Mouse (Mus musculus): Measurements from ENCODE around the gene Cnrip1. TPM values are rescaled to one million over a fixed set of nuclear protein-coding genes. Genes with fewer than 3 reads are reported as not detected.
A peak's percentile ranks its signal among the peaks of the same experiment; 100 is the strongest.
"Not testable (repeated sequence)": the region's sequence is repeated elsewhere in the genome, so short reads cannot be mapped to it uniquely, and the experiment has no call there.

The Cnrip1 gene
- total and polyA plus RNA-seq, 3 experiments: 3.3 to 6.4 (median 3.5) TPM

DNA sequence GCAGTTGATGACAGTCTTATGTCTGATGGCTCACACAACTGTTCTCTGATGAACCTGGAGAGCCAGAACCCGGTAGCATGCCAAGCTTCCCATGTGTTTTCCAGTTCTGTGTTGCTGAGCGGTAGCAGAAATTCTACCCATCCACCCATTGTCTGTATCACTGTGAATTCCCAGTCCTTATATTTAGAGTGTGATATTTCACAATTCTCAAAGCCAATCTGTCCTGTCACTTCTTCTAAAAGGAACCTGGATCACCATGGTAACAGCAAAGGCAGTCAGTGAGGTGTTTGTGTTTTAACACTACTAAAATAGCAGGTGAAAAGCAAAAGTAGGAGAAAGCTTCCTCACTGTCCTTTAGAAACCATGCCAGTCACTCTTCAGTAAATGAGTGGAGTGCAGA, 5.6 kb upstream of the Cnrip1 start:
- no peaks in the 10 kb centered on the region for H3K36me3 ChIP-seq (ENCODE audit: control insufficient read depth, insufficient read depth, low read length)
- 83% methylated on average over 2 of the region's 2 CpGs for WGBS
- intact Hi-C loops (cut with DNase I): no loop called here
- no peak for DNase-seq
- no peak overlapping the region for H3K9ac ChIP-seq (ENCODE audit: low read depth, low read length)
- H3K4me3 ChIP-seq: no peak overlapping the region
- no peak for TF ChIP-seq CTCF (IDR thresholded peaks at IDR 0.05)
- TF ChIP-seq POLR2A (IDR thresholded peaks at IDR 0.05; ENCODE audit: insufficient read depth, low read depth, low read length): no peak
- TF ChIP-seq EP300 (IDR thresholded peaks at IDR 0.05; ENCODE audit: insufficient read depth, low read depth, low read length): no peak
- no peaks in the 10 kb centered on the region for H3K27me3 ChIP-seq (ENCODE audit: control insufficient read depth, insufficient read depth, low read length)
- H3K79me2 ChIP-seq (replicated peaks; ENCODE audit: control insufficient read depth, insufficient read depth, low read length): no peaks in the 10 kb centered on the region
- H3K27ac ChIP-seq: no peak overlapping the region
- no peaks in the 10 kb centered on the region for H3K4me1 ChIP-seq (ENCODE audit: control insufficient read depth, insufficient read depth, low read length)

DNA sequence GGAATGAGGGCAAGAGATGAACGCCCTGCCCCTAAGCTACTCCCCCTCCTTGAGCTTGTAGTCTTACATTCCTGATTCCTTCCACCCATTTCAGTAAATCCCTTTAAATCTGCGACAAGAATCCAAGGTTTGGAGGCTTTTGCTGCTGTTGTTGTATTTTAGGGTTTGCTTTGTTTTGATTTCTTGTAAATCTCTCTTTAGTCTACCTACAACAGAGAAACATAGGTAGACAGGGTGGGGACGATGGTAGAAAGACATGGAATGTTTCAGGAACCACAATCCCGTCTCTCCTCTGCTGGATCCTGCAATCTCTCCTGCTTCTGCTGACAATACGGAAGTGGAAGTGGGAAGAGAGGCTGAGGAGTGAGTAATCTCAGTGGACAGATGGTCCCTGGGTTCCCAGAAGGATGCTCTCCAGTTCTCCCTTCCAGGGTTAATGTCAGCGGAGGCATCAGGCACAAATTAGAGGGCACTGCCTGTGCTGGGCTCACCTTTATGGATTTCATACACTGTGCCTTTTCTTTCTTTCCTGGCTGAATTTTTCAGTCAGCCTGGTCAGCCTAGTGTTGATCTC, 1.2 kb downstream of the Cnrip1 start:
- peak overlapping the region; percentile 84 for H3K27ac ChIP-seq
- no peak for TF ChIP-seq POLR2A (IDR thresholded peaks at IDR 0.05; ENCODE audit: insufficient read depth, low read depth, low read length)
- TF ChIP-seq CTCF (IDR thresholded peaks at IDR 0.05): no peak
- TF ChIP-seq EP300 (IDR thresholded peaks at IDR 0.05; ENCODE audit: insufficient read depth, low read depth, low read length): no peak

DNA sequence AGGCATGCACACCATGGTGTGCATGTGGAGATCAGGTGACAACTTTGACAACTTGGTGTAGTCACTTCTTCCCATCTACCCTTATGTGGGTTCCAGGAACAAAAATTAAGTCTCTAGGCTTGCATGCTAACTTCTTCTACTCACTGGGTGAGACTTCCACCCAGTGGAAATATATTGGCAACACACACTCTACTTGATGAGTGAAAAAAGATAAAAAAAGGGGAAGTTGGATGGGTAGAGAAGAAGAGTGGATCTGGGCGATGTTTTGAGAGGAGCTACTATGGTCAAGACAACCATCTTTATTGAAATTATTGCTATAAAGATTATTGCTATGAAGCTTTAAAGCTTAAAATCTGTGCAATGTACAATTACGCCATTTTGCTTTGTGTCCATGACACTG, 18.0 kb downstream of the Cnrip1 start:
- H3K79me2 ChIP-seq (replicated peaks; ENCODE audit: control insufficient read depth, insufficient read depth, low read length); H3K9ac ChIP-seq (ENCODE audit: low read depth, low read length); H3K36me3 ChIP-seq (ENCODE audit: control insufficient read depth, insufficient read depth, low read length); H3K27me3 ChIP-seq (ENCODE audit: control insufficient read depth, insufficient read depth, low read length); H3K27ac ChIP-seq; intact Hi-C loops (cut with DNase I); H3K4me3 ChIP-seq; H3K4me1 ChIP-seq (ENCODE audit: control insufficient read depth, insufficient read depth, low read length); DNase-seq: not testable (repeated sequence)
- WGBS: 88% methylated on average over 2 of the region's 2 CpGs

More for the DNA sequence above, 1.2 kb downstream of the Cnrip1 start:
- Histone ChIP-seq H3K79me2 (replicated peaks; ENCODE audit: control insufficient read depth, insufficient read depth, low read length) (no peaks in the 10 kb centered on the region), H3K36me3 (ENCODE audit: control insufficient read depth, insufficient read depth, low read length) (no peaks in the 10 kb centered on the region), H3K9ac (ENCODE audit: low read depth, low read length) (peak overlapping the region; percentile 81), H3K4me1 (ENCODE audit: control insufficient read depth, insufficient read depth, low read length) (peaks cover 2% of the 10 kb centered on the region), H3K27me3 (ENCODE audit: control insufficient read depth, insufficient read depth, low read length) (no peaks in the 10 kb centered on the region), H3K4me3 (peak overlapping the region; percentile 59)
- intact Hi-C loops (cut with DNase I): loop anchor here (5.0 kb wide), 1 partner anchor 100 kb away; the partner anchor contains the start of gene Fbxo48
- DNase-seq: no peak
- WGBS: 7% methylated on average over 6 of the region's 6 CpGs

- intact Hi-C loops (cut with DNase I): no loop called here
- 87% methylated on average over 2 of the region's 2 CpGs for WGBS
- no peak overlapping the region for H3K9ac ChIP-seq (ENCODE audit: low read depth, low read length)
- no peak overlapping the region for H3K27ac ChIP-seq
- H3K4me3 ChIP-seq: no peak overlapping the region
- DNase-seq: no peak
- H3K27me3 ChIP-seq (ENCODE audit: control insufficient read depth, insufficient read depth, low read length): no peaks in the 10 kb centered on the region
- TF ChIP-seq CTCF (IDR thresholded peaks at IDR 0.05) (no peak), POLR2A (IDR thresholded peaks at IDR 0.05; ENCODE audit: insufficient read depth, low read depth, low read length) (no peak), EP300 (IDR thresholded peaks at IDR 0.05; ENCODE audit: insufficient read depth, low read depth, low read length) (no peak)
- H3K36me3 ChIP-seq (ENCODE audit: control insufficient read depth, insufficient read depth, low read length): no peaks in the 10 kb centered on the region
- H3K4me1 ChIP-seq (ENCODE audit: control insufficient read depth, insufficient read depth, low read length): no peaks in the 10 kb centered on the region
- no peaks in the 10 kb centered on the region for H3K79me2 ChIP-seq (replicated peaks; ENCODE audit: control insufficient read depth, insufficient read depth, low read length)
These were observed 24.3 kb downstream of the Cnrip1 start for GRCm38 (mm10) chr11:17075656-17076055.

GRCm38 (mm10) chr11:17082086-17082485, 30.7 kb downstream of the Cnrip1 start:
- 38% methylated on average over 3 of the region's 3 CpGs for WGBS
- Histone ChIP-seq H3K27ac (no peak overlapping the region), H3K27me3 (ENCODE audit: control insufficient read depth, insufficient read depth, low read length) (no peaks in the 10 kb centered on the region), H3K4me3 (no peak overlapping the region), H3K79me2 (replicated peaks; ENCODE audit: control insufficient read depth, insufficient read depth, low read length) (no peaks in the 10 kb centered on the region), H3K9ac (ENCODE audit: low read depth, low read length) (no peak overlapping the region), H3K4me1 (ENCODE audit: control insufficient read depth, insufficient read depth, low read length) (no peaks in the 10 kb centered on the region; the same call in 1 of the 2 replicates), H3K36me3 (ENCODE audit: control insufficient read depth, insufficient read depth, low read length) (no peaks in the 10 kb centered on the region; the same call in 1 of the 2 replicates)
- DNase-seq: no peak
- TF ChIP-seq CTCF (IDR thresholded peaks at IDR 0.05): no peak
- no peak for TF ChIP-seq EP300 (IDR thresholded peaks at IDR 0.05; ENCODE audit: insufficient read depth, low read depth, low read length)
- no peak for TF ChIP-seq POLR2A (IDR thresholded peaks at IDR 0.05; ENCODE audit: insufficient read depth, low read depth, low read length)
- intact Hi-C loops (cut with DNase I): no loop called here

GRCm38 (mm10) chr11:17082953-17083352, 31.6 kb downstream of the Cnrip1 start:
- Histone ChIP-seq H3K27me3 (ENCODE audit: control insufficient read depth, insufficient read depth, low read length) (no peaks in the 10 kb centered on the region), H3K4me3 (no peak overlapping the region), H3K36me3 (ENCODE audit: control insufficient read depth, insufficient read depth, low read length) (no peaks in the 10 kb centered on the region; the same call in 1 of the 2 replicates), H3K9ac (ENCODE audit: low read depth, low read length) (no peak overlapping the region), H3K4me1 (ENCODE audit: control insufficient read depth, insufficient read depth, low read length) (no peaks in the 10 kb centered on the region; the same call in 1 of the 2 replicates), H3K27ac (no peak overlapping the region), H3K79me2 (replicated peaks; ENCODE audit: control insufficient read depth, insufficient read depth, low read length) (no peaks in the 10 kb centered on the region)
- no peak for TF ChIP-seq EP300 (IDR thresholded peaks at IDR 0.05; ENCODE audit: insufficient read depth, low read depth, low read length)
- peak; percentile 74 for TF ChIP-seq CTCF (IDR thresholded peaks at IDR 0.05)
- intact Hi-C loops (cut with DNase I): no loop called here
- 50% methylated on average over 2 of the region's 2 CpGs for WGBS
- DNase-seq: no peak
